Mouse (Mus musculus) liver (tissue): ENCODE measurements around the gene Cyb561d2.
"Not testable (repeated sequence)": the region's sequence is repeated elsewhere in the genome, so short reads cannot be mapped to it uniquely, and the experiment has no call there.

Source experiments
- DNase-seq: peaks from one replicate; pipeline ENCODE4 v3.0.0-alpha.2; 2020; ENCODE audit warnings: mixed read lengths

The Cyb561d2 gene

DNA sequence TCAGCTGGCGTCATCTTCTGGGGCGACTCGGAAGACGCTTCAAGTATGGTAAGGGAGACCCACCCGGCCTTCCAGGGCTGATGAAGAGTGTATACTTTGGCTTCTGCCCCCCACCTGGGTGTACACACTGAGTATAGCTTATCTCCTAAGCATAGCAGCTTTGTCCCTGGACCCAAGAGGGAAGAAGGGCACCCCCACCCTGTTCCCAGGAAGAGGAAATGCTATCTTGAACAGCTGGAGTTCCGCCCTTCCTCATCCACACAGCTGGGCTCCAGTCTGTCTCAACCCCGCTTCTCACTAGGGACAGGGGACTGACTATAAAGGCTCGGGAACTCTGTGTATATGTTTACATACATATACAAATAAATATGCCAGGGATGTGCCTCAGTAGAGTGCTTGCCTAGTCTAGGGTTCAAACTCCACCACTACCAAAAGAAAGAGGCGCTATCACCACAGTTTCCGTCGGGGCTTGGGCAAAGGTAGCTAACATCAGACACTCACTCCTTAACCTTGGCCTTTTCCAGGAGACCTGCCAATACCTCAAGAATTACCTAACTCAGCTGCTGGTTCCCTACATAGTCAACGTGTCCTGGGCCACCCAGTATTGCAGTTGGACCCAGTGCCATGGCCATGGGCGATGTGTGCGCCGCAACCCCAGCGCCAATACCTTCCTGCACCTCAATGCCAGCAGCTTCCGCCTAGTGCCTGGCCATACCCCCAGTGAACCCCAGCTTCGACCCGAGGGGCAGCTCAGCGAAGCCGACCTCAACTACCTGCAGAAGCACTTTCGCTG lies 29.7 kb upstream of the Cyb561d2 start:
- peak; percentile 76 for DNase-seq

DNA sequence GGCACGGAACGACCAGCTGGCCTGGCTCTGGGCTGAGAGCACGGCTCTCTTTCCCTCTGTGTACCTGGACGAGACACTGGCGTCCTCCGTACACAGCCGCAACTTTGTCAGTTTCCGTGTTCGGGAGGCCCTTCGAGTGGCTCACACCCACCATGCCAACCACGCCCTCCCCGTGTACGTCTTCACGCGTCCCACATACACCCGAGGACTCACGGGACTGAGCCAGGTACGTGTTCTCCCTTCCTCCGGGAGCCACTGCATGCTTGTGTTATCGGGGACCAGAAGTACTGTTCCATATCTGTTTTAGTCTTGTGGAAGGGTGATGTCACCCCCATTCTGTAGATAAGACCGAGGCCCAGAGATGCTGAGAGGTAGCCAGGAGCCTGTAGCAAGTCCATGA lies 28.9 kb upstream of the Cyb561d2 start:
- DNase-seq: peak; percentile 83

DNA sequence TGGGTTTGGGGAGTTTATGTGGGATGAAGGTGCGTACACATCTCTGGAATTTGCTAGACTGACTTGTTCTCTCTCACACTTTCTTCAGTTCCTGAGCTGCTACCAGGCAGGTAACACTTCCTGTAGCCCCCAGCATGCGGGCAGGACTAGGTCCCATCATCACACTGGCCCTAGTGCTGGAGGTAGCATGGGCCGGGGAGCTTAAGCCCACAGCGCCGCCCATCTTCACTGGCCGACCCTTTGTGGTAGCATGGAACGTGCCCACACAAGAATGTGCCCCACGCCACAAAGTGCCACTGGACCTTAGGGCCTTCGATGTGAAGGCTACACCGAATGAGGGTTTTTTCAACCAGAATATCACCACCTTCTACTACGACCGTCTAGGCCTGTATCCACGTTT lies 28.0 kb upstream of the Cyb561d2 start:
- DNase-seq: no peak

DNA sequence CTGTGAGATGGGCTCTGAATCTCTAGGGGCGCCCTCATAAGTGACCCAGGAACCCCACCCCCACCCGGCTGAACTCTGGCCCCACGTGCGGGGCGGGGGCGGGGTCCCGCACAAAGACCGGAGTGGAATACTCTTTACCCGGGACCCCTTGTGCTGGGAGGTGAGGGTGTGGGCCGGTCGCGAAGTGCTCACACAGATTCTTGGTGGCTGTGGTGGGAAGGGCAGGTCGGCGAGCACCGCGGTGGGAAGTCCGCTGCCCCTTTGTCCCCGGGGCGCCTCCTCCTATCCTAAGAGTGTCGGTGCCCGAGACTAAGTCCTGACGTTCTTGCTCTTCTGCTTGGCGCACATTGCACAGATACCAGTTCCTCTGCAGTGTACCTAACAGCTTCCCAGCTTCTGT lies 27.3 kb upstream of the Cyb561d2 start:
- DNase-seq: no peak

DNA sequence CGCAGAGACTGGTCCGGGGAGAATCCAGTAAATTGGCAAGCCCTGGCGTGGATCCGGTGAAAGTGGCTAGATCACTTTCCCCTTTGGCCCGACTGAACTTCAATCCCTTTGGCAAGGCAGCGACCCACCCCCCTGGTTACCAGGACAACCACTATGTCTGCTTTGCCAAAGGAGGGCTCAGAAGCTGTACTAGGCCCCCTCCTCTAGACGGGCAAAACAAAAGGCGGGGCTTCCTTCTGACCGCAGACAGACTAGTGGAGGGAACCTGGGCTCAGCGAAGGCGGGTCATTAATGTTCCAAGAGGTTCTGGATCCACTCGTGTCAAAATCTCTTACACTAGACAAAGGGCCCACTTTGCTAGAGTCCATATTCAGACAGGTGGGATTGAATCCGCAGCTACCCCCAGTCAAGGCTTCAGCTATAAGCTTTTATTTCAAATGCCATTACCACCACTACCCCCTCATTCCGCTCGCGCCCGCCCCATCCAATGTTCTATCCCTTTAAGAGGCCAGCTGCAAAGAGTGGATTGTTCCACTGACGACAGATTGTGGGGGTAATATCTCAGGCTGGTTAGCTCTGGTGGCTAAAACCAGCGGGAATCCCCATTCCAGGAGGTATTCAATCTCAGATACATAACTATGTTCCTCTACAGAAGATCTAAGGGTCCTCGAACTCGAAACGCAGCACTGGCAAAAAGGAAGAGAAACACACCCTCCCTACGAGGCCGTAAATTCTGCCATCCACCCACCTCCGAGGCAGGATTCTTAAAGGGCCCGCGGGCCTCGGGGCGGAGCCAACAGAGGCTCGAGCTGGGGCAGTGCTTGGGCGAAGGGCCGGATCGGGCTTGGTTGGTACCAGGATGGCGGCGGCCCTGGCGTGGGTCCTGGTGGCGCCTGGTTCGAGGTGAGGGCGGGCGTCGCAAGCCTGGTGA lies 26.6 kb upstream of the Cyb561d2 start:
- peak; percentile 91 for DNase-seq

DNA sequence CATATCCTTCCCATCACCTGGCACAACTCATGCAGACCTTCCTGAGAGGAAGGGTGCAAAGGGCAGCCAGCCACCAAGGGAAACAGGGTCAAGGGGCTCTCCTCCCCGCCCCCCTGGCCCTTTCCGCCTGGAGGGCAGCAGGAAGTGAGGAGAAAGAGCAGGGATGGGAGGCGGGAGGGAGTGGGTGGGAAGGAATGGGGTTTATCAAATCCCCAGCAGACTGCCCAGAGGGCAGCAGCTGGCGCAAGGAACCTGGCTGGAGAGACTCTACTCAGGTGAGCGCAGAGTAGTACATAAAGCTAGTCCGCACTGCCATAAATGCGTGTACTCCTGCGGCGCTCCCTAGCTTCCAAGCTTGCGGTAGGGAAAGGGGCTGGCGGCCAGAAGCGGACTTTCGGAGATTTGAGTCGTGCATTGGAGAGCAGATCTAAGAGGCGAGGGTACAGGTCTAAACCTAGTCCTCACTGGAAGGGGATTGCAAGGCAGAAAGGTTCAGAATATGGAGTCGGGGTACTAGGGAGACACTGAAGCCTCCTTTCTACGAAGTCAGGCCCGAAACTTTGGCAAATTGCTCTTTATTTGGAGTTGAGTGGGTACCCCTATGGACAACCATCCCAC lies 25.8 kb upstream of the Cyb561d2 start, which contains the start of gene Hyal2:
Gene Hyal2 (plus strand): TSS at position 244 of the 618 bp plus-strand sequence.
- DNase-seq: peak; percentile 62

DNA sequence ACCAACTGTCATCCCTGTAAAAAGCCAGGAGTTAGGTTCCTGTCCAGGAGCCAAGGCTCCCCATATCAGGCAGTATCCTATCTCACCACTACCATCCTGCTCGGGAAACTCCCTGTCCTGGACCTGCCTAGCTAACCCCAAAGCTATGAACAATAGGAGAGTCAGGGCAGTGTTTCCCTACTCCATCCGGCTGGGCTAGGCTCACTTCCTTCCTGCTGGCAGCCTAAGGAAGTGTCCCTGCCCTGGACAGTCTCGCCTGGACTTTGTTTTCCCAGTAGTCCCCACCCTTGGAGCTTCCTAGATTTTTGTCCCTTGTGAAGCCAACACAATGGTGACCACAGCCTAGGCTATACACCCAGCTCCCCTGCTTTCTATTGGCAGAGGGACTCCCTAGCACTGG lies 24.9 kb upstream of the Cyb561d2 start:
- DNase-seq: no peak

DNA sequence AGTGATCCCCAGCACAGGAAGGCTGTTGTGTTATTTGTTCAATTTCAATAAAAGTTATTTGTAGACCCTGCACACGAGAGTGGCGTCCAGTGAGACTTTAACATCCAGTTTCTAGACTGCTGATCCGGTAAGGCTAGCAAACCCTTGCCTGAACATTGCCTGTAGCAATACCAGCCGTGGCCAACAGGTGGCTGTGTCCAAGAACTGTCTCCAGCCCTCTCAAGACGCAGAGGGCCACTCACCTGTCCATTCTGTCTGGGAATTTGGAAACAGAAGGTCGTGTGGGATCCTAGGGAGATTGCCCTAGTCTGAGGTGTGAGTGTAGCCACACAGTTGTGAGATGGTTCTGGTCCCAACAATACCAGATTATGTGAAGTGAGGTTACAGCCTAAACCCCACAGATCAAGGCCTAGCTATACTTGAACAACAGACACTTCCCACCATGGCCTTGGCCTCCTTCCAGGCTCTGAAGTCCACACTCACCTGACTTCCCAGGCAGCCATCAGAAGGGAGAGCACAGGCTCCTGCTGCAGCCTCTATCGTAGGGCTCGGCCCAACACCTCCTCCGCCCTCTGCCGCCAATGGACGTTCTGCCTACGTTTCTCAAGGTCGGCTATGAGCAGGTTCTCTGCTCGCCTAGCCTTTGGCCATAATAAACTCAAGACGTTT lies 24.2 kb upstream of the Cyb561d2 start:
- DNase-seq: peak; percentile 91

DNA sequence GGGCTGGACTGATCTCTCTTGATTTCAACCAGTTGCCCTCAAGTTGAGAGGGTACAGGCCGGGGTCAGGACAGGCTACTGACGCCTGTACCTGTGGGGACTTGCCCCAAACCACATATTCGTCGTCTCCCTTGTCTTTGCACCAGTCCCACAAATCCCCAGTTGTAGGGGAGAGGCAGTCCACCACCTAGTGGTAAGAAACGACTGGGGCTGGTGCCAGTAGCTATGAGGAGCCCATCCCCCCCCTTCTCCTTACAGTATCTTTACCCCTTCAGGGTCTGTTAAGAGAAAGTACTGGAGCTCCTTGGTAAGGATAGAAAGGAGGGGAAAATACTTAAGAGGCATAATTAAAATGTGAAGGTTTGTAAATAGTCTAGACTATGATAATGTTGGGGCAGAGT lies 23.6 kb upstream of the Cyb561d2 start:
- not testable (repeated sequence) for DNase-seq

DNA sequence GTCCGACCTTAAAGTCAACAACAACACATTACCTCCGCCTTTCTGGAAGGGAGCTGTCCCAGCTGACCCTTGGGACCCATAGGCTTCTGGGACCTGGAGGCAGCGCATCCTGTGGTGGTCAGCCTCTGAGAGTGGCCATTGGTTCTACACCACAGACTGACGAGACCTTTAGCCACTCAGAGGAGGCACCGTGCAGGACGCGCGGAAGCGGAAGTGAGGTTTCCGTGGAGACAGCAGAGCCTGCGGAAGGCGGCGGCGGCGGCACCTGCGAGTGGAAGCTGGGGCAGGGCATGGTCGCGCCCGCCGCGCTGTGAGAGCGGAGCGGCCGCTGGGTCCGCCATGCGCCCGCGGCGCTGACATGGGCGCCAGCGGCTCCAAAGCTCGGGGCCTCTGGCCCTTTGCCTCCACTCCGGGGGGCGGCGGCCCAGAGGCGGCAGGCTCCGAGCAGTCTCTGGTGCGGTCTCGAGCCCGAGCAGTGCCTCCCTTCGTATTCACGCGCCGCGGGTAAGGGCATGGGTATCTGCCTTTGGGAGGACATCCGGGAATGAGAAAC lies 21.1 kb upstream of the Cyb561d2 start, which contains the start of gene Tusc2:
Gene Tusc2 (plus strand): TSS at position 227 of the 553 bp plus-strand sequence.
- DNase-seq: peak; percentile 95

DNA sequence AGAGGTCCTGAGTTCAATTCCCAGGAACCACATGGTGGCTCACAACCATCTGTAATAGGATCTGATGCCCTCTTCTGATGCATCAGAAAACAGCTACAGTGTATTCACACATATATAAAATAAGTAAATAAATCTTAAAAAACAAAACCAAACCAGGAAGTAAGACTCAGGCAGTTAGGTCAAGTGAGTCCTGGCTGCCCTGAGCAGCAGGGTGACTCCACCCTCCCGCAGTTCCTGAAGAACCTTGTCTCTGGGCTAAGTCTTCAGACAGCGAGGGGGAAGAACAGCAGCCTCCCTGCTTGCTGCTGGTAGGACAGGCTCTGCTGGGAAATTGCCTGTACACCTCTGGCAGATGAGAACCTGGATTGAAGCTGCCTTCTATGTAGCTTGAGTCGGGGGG lies 14.4 kb upstream of the Cyb561d2 start:
- DNase-seq: peak; percentile 41

DNA sequence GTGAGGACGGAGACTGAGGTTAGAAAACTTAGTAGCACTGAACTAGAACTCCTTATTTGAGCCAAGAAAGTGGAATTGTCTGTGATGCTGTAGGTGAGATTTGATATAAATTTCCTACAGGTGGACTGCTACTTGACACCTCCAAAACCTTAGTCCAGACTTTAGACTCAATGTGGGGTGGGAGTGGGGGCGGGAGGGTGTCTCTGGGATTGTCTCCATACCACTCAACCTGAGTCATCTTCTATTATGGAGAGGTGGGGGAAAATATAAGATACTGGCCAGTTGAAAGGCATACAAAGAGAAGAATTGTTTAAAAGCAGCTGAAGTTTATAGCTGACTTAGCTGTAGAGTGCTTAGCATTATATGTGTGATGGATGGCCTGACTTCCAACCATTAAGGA lies 13.7 kb upstream of the Cyb561d2 start:
- DNase-seq: no peak

DNA sequence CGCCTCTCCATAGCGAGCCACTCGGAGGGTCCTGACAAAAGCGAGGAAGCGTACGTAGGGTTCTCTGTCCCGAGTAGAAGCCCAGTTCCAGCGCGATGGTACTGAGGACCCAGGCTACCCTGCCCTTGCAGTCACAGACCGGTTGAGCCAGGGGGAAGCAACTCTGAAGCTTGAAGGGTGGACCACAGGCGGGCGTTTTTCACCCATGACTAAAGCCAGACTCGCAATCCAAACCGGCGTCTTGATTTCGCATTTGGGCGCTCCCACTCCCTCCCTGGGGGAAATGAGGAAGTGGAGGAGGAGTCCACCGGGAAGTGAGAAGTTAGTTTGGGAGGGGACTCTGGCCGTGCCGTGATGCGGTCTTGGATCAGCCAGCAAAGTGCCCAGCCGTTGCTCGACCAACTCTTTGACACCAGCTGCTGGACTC lies 13.1 kb upstream of the Cyb561d2 start:
- peak; percentile 62 for DNase-seq

DNA sequence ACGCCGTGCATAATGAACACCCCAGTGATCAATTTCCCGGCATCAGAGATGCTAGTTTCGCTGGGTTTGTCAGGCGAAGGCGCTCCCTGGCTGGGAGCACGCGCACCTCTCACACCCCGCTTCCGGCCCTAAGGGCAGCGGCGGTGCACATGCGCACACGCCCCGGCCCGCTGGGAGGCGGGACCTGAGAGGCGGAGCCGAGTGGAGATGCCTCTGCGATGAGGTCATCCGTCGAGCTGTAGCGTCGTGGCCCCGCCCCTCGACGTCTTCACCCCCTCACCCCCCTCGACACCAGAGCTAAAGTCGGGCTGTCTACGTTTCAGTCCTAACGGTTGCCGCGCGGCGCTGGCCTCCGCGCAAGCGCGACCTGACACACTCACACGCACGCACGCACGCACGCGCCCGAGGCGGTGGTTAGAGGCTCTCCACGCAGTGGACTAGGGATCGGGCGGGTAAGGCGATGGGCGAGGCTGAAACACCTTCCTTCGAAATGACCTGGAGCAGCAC lies 12.4 kb upstream of the Cyb561d2 start:
- DNase-seq: peak; percentile 98

DNA sequence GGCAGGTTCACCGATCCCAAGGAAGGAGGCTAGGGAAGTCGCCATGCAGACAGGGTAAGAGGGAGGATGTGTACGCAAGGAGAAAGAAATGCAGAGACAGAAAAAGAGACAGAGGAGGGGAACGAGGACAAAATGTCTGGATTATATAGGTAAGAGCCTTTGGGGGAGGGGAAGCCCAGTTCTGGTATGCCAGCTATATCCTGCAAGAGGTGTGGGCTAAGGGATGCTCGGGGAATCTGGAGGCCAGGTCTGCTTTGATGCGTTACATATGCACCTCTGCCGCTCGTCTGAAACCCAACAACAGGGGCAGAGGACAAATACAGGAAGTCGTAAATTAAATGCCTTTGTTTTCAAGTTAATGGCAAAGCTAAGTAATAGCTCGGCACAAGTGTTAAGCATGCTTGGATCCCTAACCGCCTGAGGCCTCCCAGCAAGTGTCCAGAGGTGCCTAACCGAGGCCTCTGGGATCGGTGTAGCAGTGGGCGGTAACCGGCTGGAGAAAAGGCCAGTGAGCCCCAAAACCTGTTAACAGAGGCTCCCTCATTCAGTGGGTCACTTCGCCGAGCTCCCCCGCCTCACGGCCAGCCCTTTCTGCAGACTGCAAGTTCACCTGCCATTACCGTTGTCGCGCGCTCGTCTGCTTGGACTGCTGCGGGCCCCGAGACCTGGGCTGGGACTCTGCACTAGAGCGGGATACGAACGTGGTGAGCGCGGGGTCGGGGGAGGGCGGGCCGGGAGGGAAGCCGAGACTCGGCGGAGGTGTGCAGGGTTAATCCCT lies 11.7 kb upstream of the Cyb561d2 start:
- no peak for DNase-seq

DNA sequence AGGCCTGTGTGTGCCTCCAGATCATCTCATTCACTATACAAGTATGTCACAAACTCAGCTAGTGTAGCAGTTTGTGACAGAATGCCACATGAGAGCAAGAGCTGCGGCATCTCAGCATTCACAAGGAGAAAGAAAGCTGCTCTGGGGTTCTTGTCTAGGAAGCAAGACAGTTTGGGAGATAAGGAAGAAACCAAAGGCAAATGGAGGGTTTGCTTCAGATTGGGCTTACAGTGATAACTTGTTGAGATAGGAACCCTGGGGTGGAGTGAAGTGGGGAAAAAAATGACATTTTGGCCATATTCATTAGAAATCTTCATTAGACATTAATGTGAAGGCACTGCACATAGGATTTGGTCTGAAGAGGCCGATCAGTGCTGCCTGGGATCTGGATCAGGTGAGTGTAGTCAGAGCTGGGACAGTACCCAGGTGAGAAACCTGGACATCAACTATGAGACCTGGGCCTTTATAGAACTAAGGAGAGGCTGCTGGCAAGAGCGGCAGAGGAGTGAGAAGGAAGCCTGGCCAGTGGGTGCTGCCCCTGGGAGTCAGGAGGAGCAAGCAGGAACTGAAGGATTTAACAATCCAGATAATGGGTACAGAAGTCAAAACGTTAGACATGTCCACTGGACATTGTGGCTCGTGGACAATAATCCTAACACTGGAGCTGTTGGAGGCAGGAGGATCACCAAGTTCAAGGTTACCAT lies 10.8 kb upstream of the Cyb561d2 start:
- no peak for DNase-seq

DNA sequence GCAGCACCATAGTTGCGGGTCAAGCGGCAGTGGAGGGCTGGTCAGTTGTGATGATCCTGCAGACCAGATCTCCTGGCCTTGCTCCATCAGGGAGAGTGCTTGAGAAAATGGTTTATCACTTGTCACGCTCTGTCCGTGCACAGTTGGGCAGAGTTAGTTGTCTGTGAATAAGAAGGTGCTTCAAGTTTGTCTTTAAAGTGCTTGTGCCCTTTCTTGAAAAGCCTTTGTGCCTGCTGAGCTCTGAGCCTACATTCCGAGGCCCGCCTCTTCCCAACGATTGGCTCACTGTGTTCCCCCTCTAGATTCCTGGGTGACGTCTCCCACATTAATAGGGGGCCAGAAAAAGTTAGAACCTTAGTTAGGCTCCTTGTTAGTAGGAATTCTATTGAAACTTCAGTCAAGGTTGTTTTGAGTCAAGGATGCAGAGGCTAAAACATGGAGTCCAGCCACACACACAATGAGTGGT lies 9.9 kb upstream of the Cyb561d2 start:
- no peak for DNase-seq

DNA sequence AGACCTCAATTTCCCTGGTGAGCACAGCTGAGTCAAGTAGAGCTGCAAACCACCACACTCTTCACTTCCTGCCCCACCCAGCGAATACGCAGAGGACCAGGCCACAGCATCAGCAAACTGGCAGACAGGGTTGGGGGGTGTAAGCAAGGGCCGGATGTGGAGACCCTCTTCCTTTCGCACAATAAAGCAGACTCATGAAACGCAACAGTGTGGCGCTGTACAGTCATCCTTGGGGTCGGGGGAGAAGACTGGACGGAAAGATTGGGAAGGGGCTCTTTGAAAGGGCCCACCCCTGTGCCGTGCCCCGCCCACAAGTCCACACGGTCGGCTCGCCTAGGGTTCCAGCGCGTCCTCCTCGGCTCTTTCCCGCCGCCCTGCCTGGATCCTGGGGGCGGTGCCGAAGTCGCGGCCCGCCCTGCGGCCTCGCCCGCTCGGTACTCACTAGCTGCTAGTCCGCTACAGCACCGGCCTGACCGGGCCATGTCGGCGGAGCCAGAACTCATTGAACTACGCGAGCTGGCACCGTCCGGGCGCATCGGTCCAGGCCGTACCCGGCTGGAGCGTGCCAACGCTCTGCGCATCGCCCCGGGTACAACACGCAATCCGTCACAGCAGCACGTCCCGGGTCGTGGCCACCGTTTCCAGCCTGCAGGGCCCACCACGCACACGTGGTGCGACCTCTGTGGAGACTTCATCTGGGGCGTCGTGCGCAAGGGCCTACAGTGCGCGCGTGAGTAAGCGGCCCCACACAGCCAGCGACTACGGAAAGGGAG lies 9.3 kb upstream of the Cyb561d2 start, which contains the start of gene Rassf1:
Gene Rassf1 (plus strand): TSS at position 439 of the 773 bp plus-strand sequence.
- peak; percentile 85 for DNase-seq

DNA sequence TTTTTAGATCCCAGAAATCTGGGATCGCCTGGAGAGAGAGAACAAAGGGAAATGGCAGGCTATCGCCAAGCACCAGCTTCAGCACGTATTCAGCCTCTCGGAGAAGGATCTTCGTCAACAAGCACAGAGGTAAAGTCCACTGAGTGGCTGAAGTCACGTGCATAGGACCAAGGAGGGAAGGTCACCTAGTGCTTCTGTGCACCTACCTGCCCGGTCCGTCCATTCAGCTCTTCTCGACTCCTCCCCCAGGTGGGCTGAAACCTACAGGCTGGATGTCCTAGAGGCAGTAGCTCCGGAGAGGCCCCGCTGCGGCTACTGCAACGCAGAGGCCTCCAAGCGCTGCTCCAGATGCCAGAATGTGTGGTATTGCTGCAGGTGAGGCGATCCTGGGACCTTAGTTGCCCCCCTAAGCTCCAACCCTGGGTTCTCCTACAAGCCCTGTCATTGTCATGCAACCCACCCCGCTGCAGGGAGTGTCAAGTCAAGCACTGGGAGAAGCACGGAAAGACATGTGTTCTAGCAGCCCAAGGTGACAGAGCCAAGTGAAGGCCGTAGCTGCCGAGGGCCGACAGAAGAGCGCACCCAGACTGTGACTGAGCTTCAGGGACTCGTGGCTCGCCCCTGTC lies 8.6 kb upstream of the Cyb561d2 start:
- no peak for DNase-seq
